Mouse (Mus musculus) embryonic fibroblast, embryonic 13.5 days (primary cell): Measurements from ENCODE around the gene Gm10220.

Experiments used
- CTCF ChIP-seq: IDR thresholded peaks from 2 replicates; pipeline ENCODE4 v1.5.1; 2011; ENCODE audit warnings: mild to moderate bottlenecking, control low read depth, low read length, moderate library complexity, borderline replicate concordance; ENCODE audit not compliant: insufficient read depth
- POLR2A ChIP-seq: IDR thresholded peaks from 2 replicates; pipeline ENCODE4 v1.6.1; 2011; ENCODE audit warnings: low read depth, mild to moderate bottlenecking, control low read depth, low read length, moderate library complexity

DNA sequence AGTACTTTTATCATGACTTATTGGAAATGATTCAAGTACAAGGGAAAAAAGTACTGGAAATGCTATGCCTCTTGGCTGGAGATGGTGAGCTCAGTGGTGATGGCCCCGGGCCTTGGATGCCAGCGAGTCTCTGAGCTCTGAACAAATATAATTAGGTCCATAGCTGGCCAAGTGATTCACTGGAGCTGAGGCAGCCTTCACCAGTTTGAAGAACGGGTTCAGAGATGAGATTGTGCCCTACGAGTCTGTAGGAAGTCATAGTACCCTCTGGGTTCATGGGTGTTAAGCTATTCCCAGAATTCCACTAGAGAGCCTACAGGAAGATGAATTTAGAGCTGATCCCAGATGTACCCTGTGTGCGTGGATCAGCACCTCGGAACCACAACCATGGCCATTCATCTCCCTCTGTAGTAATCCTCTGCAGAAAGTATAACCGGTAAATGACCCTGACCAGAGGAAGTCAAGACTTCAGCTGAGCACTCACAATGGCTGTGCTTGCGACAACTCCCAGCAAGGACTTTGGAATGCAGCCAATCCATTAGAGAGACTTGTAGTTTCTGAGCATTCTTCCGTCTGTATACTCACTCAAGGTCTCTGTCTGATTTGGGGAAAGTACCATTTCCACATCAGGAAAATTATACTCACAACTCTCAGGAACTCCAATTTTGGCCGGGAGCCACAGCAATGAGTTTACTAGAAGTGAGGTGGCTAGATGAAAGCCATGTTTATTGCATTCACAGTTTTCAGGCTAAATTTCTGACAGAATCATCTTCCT, 36.4 kb upstream of the Gm10220 start:
- no peak for TF ChIP-seq CTCF
- no peak for TF ChIP-seq POLR2A
